Mouse (Mus musculus) G1E (cell line): Measurements from ENCODE around the gene Flnc.

Source experiments
- CTCF ChIP-seq: IDR thresholded peaks from 2 replicates; pipeline ENCODE4 v1.5.1; 2012; ENCODE audit warnings: low read depth, low read length, inconsistent platforms, mixed read lengths
- GATA1 ChIP-seq: IDR thresholded peaks from 2 replicates; pipeline ENCODE4 v1.6.1; 2012; ENCODE audit warnings: borderline replicate concordance, low read length, inconsistent platforms, mixed read lengths
- POLR2AphosphoS5 ChIP-seq: IDR thresholded peaks from 2 replicates; pipeline ENCODE4 v1.6.1; 2012; ENCODE audit warnings: low read depth, low read length, inconsistent platforms; ENCODE audit not compliant: insufficient replicate concordance
- TAL1 ChIP-seq: conservative IDR thresholded peaks from 2 replicates; pipeline ENCODE4 v1.6.1; 2012; ENCODE audit warnings: low read depth, low read length, inconsistent platforms, mixed read lengths

GRCm38 (mm10) chr6:29415446-29415845 is 17.6 kb upstream of the Flnc start:
- TF ChIP-seq GATA1 (no peak), CTCF (no peak), POLR2AphosphoS5 (no peak), TAL1 (no peak)
